Mouse (Mus musculus) thymus, adult 18-20 months (tissue): ENCODE measurements around the gene Fam160a1.

Experiments
- DNase-seq, 2 experiments: peaks; one replicate each; pipeline ENCODE4 v3.0.0; 2022; ENCODE audit warnings: mixed read lengths in 2 of 2

The Fam160a1 gene

GRCm38 (mm10) chr3:85741767-85742166, 75.3 kb downstream of the Fam160a1 start:
- no peak for DNase-seq

GRCm38 (mm10) chr3:85738591-85738990, 78.5 kb downstream of the Fam160a1 start:
- no peak for DNase-seq

GRCm38 (mm10) chr3:85733939-85734729, 83.0 kb downstream of the Fam160a1 start:
- no peak for DNase-seq

GRCm38 (mm10) chr3:85727171-85727570, 89.9 kb downstream of the Fam160a1 start:
- no peak for DNase-seq

- no peak for DNase-seq
These were observed 91.1 kb downstream of the Fam160a1 start for GRCm38 (mm10) chr3:85725971-85726370.

- no peak for DNase-seq
These were observed 92.0 kb downstream of the Fam160a1 start for GRCm38 (mm10) chr3:85725110-85725509.

- DNase-seq: no peak
These were observed 94.5 kb downstream of the Fam160a1 start for GRCm38 (mm10) chr3:85722581-85722980.

- DNase-seq: no peak
These were observed 101.3 kb downstream of the Fam160a1 start for GRCm38 (mm10) chr3:85715764-85716297.

- DNase-seq: no peak
These were observed 103.0 kb downstream of the Fam160a1 start for GRCm38 (mm10) chr3:85713936-85714709.

- no peak for DNase-seq
These were observed 106.4 kb downstream of the Fam160a1 start for GRCm38 (mm10) chr3:85710695-85711094.

- DNase-seq: no peak
These were observed 109.7 kb downstream of the Fam160a1 start for GRCm38 (mm10) chr3:85707421-85707820.

GRCm38 (mm10) chr3:85703141-85703882, 113.8 kb downstream of the Fam160a1 start:
- DNase-seq: no peak

- DNase-seq: no peak
These were observed 118.6 kb downstream of the Fam160a1 start for GRCm38 (mm10) chr3:85698496-85698895.

- no peak for DNase-seq
These were observed 122.0 kb downstream of the Fam160a1 start for GRCm38 (mm10) chr3:85695056-85695455.

- DNase-seq: no peak
These were observed 124.1 kb downstream of the Fam160a1 start for GRCm38 (mm10) chr3:85693013-85693412.

GRCm38 (mm10) chr3:85691134-85691533, 126.0 kb downstream of the Fam160a1 start:
- no peak for DNase-seq

- no peak for DNase-seq
These were observed 128.8 kb downstream of the Fam160a1 start for GRCm38 (mm10) chr3:85688341-85688740.

- no peak for DNase-seq
These were observed 131.8 kb downstream of the Fam160a1 start for GRCm38 (mm10) chr3:85685271-85685670.

- no peak for DNase-seq
These were observed 133.5 kb downstream of the Fam160a1 start for GRCm38 (mm10) chr3:85683618-85684017.

GRCm38 (mm10) chr3:85681136-85681535, 136.0 kb downstream of the Fam160a1 start:
- no peak for DNase-seq

GRCm38 (mm10) chr3:85679960-85680359, 137.1 kb downstream of the Fam160a1 start:
- DNase-seq: no peak

GRCm38 (mm10) chr3:85679312-85679933, 137.7 kb downstream of the Fam160a1 start:
- no peak for DNase-seq

- no peak for DNase-seq
These were observed 139.1 kb downstream of the Fam160a1 start for GRCm38 (mm10) chr3:85677952-85678351.
